Mouse (Mus musculus) gonadal fat pad, adult 2 months (tissue): ENCODE data around the gene Asmt. TPM values are rescaled to one million over a fixed set of nuclear protein-coding genes. Genes with fewer than 3 reads are reported as not detected.

Source experiments
- DNase-seq: peaks from one replicate; pipeline ENCODE4 v3.0.0-alpha.2; 2012; ENCODE audit warnings: low read depth
- polyA plus RNA-seq: library from polyadenylated mRNA; depleted of rRNA; stranded (reverse); fragments of >200 nt; gene quantifications from 2 replicates; pipeline ENCODE4 v1.2.3, GENCODE M21; 2012; rRNA removed

Gene Asmt
- not detected in 2 replicates for polyA plus RNA-seq

- no peak for DNase-seq
Observed at GRCm38 (mm10) chrX:170672594-170673092, at the start of gene Asmt. Asmt (plus strand) TSS chrX:170672644.

- no peak for DNase-seq
Observed at GRCm38 (mm10) chrX:170673233-170673951, 948 bp downstream of the Asmt start.

DNA sequence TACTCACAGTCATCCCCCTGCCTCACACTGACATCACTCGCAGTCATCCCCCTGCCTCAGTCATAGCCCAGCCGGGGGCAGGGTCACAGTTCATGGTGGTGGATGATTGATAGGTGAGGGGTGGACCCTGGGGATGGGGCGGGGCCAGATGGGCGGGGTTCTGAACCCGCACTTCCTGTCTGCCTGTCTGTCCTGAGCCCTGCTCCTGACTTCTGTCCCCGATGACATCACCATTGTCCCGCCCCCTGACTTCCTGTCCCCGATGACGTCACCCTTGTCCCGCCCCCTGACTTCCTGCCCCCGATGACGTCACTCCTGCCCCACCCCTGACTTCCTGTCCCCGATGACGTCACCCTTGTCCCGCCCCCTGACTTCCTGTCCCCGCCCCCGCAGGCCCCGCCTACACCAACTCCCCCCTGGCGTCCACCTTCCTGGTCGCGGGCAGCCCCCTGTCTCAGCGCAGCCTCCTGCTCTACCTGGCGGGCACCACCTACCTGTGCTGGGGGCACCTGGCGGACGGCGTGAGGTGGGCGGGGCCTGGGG is 1.9 kb downstream of the Asmt start:
- DNase-seq, result no peak

- no peak for DNase-seq
Observed at GRCm38 (mm10) chrX:170674885-170675876, 2.7 kb downstream of the Asmt start.

- no peak for DNase-seq
Observed at GRCm38 (mm10) chrX:170675923-170676605, 3.6 kb downstream of the Asmt start.

- no peak for DNase-seq
Observed at GRCm38 (mm10) chrX:170676606-170677239, 4.3 kb downstream of the Asmt start.

GRCm38 (mm10) chrX:170677266-170677665 is 4.8 kb downstream of the Asmt start:
- DNase-seq, result no peak

- no peak for DNase-seq
Observed at GRCm38 (mm10) chrX:170677680-170678079, 5.2 kb downstream of the Asmt start.
